8 mouse cellular contexts compared by ENCODE assay signal in the genomic region with DNA sequence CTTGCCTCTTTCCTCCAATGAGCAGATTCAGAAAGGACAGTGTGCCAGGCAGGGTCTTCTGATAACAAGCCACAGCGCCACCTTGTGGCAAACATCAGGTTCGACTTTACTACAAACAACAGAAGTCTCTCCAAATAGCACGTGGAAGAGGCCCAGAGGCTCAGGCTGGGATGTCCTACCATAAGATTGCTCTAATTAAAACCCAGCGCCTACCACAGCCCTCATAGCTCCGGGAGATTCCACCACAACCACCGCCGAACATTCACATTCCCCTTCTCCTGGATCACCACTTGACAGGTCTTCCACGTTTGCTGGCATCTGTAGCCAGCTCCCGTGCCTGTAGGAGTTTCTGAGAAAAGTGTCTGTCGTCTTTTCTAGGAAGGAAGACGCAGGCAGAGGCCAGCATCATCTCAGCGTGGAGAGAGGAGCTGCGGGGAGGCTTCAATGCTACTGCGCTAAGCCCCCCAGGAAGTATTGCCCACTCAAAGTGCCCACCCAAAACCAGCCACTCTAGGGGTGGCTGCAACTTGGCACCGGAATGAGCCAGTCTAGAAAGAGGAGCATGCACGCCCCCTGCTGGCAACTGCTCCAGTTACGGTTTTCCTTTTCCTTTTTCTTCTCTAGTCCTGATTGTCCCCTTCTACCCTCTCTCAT. TPM values are rescaled to one million over a fixed set of nuclear protein-coding genes. Genes with fewer than 3 reads are reported as not detected.
DNase-seq lines count a peak whose midpoint lies in the region; ATAC-seq and TF ChIP-seq lines count a peak whose summit lies in the region.

No protein-coding gene starts in this region.

- H3K4me3 ChIP-seq in bone marrow, adult 2 months (replicated peaks; ENCODE audit: control insufficient read depth, low read depth, low read length): no peak overlapping the region
- peak overlapping the region; percentile 29 for H3K4me3 ChIP-seq in embryonic facial prominence, embryonic 14.5 days (ENCODE audit: low read depth, low read length)
- H3K4me3 ChIP-seq in heart, embryonic 14.5 days (ENCODE audit: control insufficient read depth in 1 of 2, insufficient read depth in 1 of 2, low read depth in 1 of 2, low read length in 2 of 2): peak overlapping the region; percentile 21 to 25
- H3K4me3 ChIP-seq in kidney, postnatal 0 days (replicated peaks; ENCODE audit: low read depth, low read length): no peak overlapping the region
- H3K4me3 ChIP-seq in liver, postnatal 0 days (ENCODE audit: low read depth, low read length): peak overlapping the region; percentile 24; the same call in 1 of the 2 replicates
- H3K4me3 ChIP-seq in neural tube, embryonic 13.5 days: peak overlapping the region; percentile 7; the same call in 1 of the 2 replicates

- H3K4me1 ChIP-seq in bone marrow, adult 2 months (ENCODE audit: control insufficient read depth, insufficient read depth, low read length): peaks cover 2% of the 10 kb centered on the region; the same call in 1 of the 2 replicates
- peaks cover 8% of the 10 kb centered on the region for H3K4me1 ChIP-seq in embryonic facial prominence, embryonic 14.5 days (ENCODE audit: control insufficient read depth, insufficient read depth, low read length)
- H3K4me1 ChIP-seq in heart, embryonic 14.5 days (ENCODE audit: control insufficient read depth in 2 of 2, insufficient read depth in 2 of 2, low read length in 2 of 2): peaks cover 10 to 14% of the 10 kb centered on the region in 2 experiments; a peak in 3 of 4 replicates
- 0 out of 2 replicates have a peak, but pooled peaks cover 9% of the 10 kb centered on the region for H3K4me1 ChIP-seq in kidney, postnatal 0 days (replicated peaks; ENCODE audit: insufficient read depth, low read length)
- peaks cover 36% of the 10 kb centered on the region for H3K4me1 ChIP-seq in liver, postnatal 0 days (ENCODE audit: insufficient read depth)
- H3K4me1 ChIP-seq in neural tube, embryonic 13.5 days (replicated peaks): peaks cover 39% of the 10 kb centered on the region

- ATAC-seq in CD4-positive, CD25-positive, alpha-beta regulatory T cell, adult 4 months: peak; percentile 73
- ATAC-seq in embryonic facial prominence, embryonic 14.5 days (ENCODE audit: low read depth): peak; percentile 64
- peak; percentile 5; the same call in 1 of the 2 replicates for ATAC-seq in heart, embryonic 14.5 days (ENCODE audit: insufficient number of reproducible peaks, insufficient read depth, low FRiP score, low read depth)
- 0 out of 2 replicates have a peak, but pooled peaks have one; percentile 27 for ATAC-seq in kidney, postnatal 0 days (replicated peaks; ENCODE audit: low FRiP score, low read depth)
- peak; percentile 37 for ATAC-seq in liver, postnatal 0 days
- 0 out of 2 replicates have a peak, but pooled peaks have one; percentile 17 for ATAC-seq in neural tube, embryonic 13.5 days (ENCODE audit: low read depth)

- no peak for TF ChIP-seq POLR2A in bone marrow, adult 2 months (IDR thresholded peaks at IDR 0.05; ENCODE audit: borderline replicate concordance, control insufficient read depth, low read depth, low read length)

- no peak for TF ChIP-seq EP300 in liver, postnatal 0 days (IDR thresholded peaks at IDR 0.05; ENCODE audit: low read depth)

- peak; percentile 85 for TF ChIP-seq CTCF in bone marrow, adult 2 months (IDR thresholded peaks at IDR 0.05; ENCODE audit: control insufficient read depth, insufficient read depth, low read length)
- TF ChIP-seq CTCF in kidney, postnatal 0 days (IDR thresholded peaks at IDR 0.05; ENCODE audit: low read depth): peak; percentile 82
- TF ChIP-seq CTCF in liver, postnatal 0 days (IDR thresholded peaks at IDR 0.05; ENCODE audit: low read depth): peak; percentile 88

- H3K27ac ChIP-seq in bone marrow, adult 2 months (ENCODE audit: control insufficient read depth, insufficient read depth, low read depth, low read length, poor library complexity): no peak overlapping the region
- H3K27ac ChIP-seq in embryonic facial prominence, embryonic 14.5 days (replicated peaks; ENCODE audit: low read depth, low read length): peak overlapping the region; percentile 55; the same call in 1 of the 2 replicates
- peak overlapping the region in 1 of 2 experiments; percentile 25; a peak in 1 of 4 replicates for H3K27ac ChIP-seq in heart, embryonic 14.5 days (replicated peaks in 1 of 2; ENCODE audit: control insufficient read depth in 1 of 2, insufficient read depth in 1 of 2, low read depth in 2 of 2, low read length in 2 of 2)
- H3K27ac ChIP-seq in kidney, postnatal 0 days: no peak overlapping the region
- H3K27ac ChIP-seq in liver, postnatal 0 days (ENCODE audit: low read depth): peak overlapping the region; percentile 7; the same call in 1 of the 2 replicates
- no peak overlapping the region for H3K27ac ChIP-seq in neural tube, embryonic 13.5 days (replicated peaks)

- no peaks in the 10 kb centered on the region for H3K9me3 ChIP-seq in embryonic facial prominence, embryonic 14.5 days (ENCODE audit: control insufficient read depth, low read length)
- H3K9me3 ChIP-seq in heart, embryonic 14.5 days (ENCODE audit: control insufficient read depth, low read length): no peaks in the 10 kb centered on the region
- no peaks in the 10 kb centered on the region for H3K9me3 ChIP-seq in kidney, postnatal 0 days (replicated peaks; ENCODE audit: low read length)
- no peaks in the 10 kb centered on the region for H3K9me3 ChIP-seq in liver, postnatal 0 days (ENCODE audit: low read length)
- H3K9me3 ChIP-seq in neural tube, embryonic 13.5 days: no peaks in the 10 kb centered on the region

- peak overlapping the region; percentile 46; the same call in 1 of the 2 replicates for H3K9ac ChIP-seq in embryonic facial prominence, embryonic 14.5 days (ENCODE audit: low read depth, low read length)
- 0 out of 2 replicates have a peak overlapping the region, but pooled peaks have one; percentile 22 for H3K9ac ChIP-seq in heart, embryonic 14.5 days (ENCODE audit: low read length)
- peak overlapping the region; percentile 4; the same call in 1 of the 2 replicates for H3K9ac ChIP-seq in kidney, postnatal 0 days (ENCODE audit: low read depth, low read length)
- H3K9ac ChIP-seq in liver, postnatal 0 days (replicated peaks): peak overlapping the region; percentile 47; the same call in 1 of the 2 replicates
- 0 out of 2 replicates have a peak overlapping the region, but pooled peaks have one; percentile 14 for H3K9ac ChIP-seq in neural tube, embryonic 13.5 days

- H3K27me3 ChIP-seq in embryonic facial prominence, embryonic 14.5 days (replicated peaks; ENCODE audit: control insufficient read depth, insufficient read depth, low read length): no peaks in the 10 kb centered on the region
- H3K27me3 ChIP-seq in heart, embryonic 14.5 days (ENCODE audit: control insufficient read depth, insufficient read depth, low read length): no peaks in the 10 kb centered on the region
- no peaks in the 10 kb centered on the region for H3K27me3 ChIP-seq in kidney, postnatal 0 days (ENCODE audit: insufficient read depth, low read length)
- no peaks in the 10 kb centered on the region for H3K27me3 ChIP-seq in liver, postnatal 0 days (ENCODE audit: insufficient read depth, low read length)
- H3K27me3 ChIP-seq in neural tube, embryonic 13.5 days: peaks cover 13% of the 10 kb centered on the region; the same call in 1 of the 2 replicates

- H3K36me3 ChIP-seq in embryonic facial prominence, embryonic 14.5 days (ENCODE audit: control insufficient read depth, insufficient read depth, low read length): no peaks in the 10 kb centered on the region
- H3K36me3 ChIP-seq in heart, embryonic 14.5 days (ENCODE audit: control insufficient read depth, insufficient read depth, low read length): no peaks in the 10 kb centered on the region
- H3K36me3 ChIP-seq in kidney, postnatal 0 days (ENCODE audit: insufficient read depth, low read length): no peaks in the 10 kb centered on the region
- H3K36me3 ChIP-seq in liver, postnatal 0 days (replicated peaks; ENCODE audit: insufficient read depth, low read length): no peaks in the 10 kb centered on the region
- H3K36me3 ChIP-seq in neural tube, embryonic 13.5 days: no peaks in the 10 kb centered on the region

- WGBS in bone marrow, adult 2 months: 2% methylated on average over 17 of the region's 17 CpGs
- 6% methylated on average over 17 of the region's 17 CpGs for WGBS in embryonic facial prominence, embryonic 14.5 days
- WGBS in heart, embryonic 14.5 days: 5% methylated on average over 17 of the region's 17 CpGs
- WGBS in kidney, postnatal 0 days: 10% methylated on average over 17 of the region's 17 CpGs
- 5% methylated on average over 17 of the region's 17 CpGs for WGBS in liver, postnatal 0 days (ENCODE audit: insufficient replicate concordance)
- WGBS in neural tube, embryonic 13.5 days: 11% methylated on average over 17 of the region's 17 CpGs

- peak overlapping the region; percentile 56 for H3K4me2 ChIP-seq in embryonic facial prominence, embryonic 14.5 days (ENCODE audit: low read depth, low read length)
- H3K4me2 ChIP-seq in heart, embryonic 14.5 days (ENCODE audit: low read length): peak overlapping the region; percentile 64
- peak overlapping the region; percentile 42 for H3K4me2 ChIP-seq in kidney, postnatal 0 days (ENCODE audit: low read length)
- H3K4me2 ChIP-seq in liver, postnatal 0 days (ENCODE audit: low read depth, low read length): peak overlapping the region; percentile 63
- peak overlapping the region; percentile 45 for H3K4me2 ChIP-seq in neural tube, embryonic 13.5 days

- peak; percentile 91 for DNase-seq in embryonic facial prominence, embryonic 14.5 days (ENCODE audit: low spot score)
- peak; percentile 95 for DNase-seq in kidney, postnatal 0 days (ENCODE audit: low spot score)
- DNase-seq in liver, postnatal 0 days: peak; percentile 85
- DNase-seq in telencephalon, adult 2 months (ENCODE audit: low read depth, low spot score): peak; percentile 66

RNA-seq across cellular contexts. Expression of a gene that starts 4.8 kb away (rescaled TPM):
- polyA plus RNA-seq in CD4-positive, CD25-positive, alpha-beta regulatory T cell, adult 4 months (2017; shearing (Covaris generic)): 10 to 100 TPM; 19.0 to 20.4 TPM
- polyA plus RNA-seq in bone marrow, adult 2 months (2011; ENCODE audit: insufficient read depth, insufficient read length, low replicate concordance, missing spikeins): 15.8 and 45.0 TPM in 2 replicates
- polyA plus RNA-seq in embryonic facial prominence, embryonic 14.5 days (2014; fragmentation: Nextera tagmentation; extraction: Ambion mirVana): 18.7 and 19.4 TPM in 2 replicates
- polyA plus RNA-seq in heart, embryonic 14.5 days (2014; fragmentation: Nextera tagmentation; extraction: Ambion mirVana): 41.0 and 47.1 TPM in 2 replicates
- polyA plus RNA-seq in kidney, postnatal 0 days (2015; fragmentation: Nextera tagmentation; extraction: Ambion mirVana): 36.7 and 43.6 TPM in 2 replicates
- polyA plus RNA-seq in liver, postnatal 0 days (2015; fragmentation: Nextera tagmentation; extraction: Ambion mirVana): 14.2 TPM in 2 replicates
- 25.7 and 29.4 TPM in 2 replicates for polyA plus RNA-seq in neural tube, embryonic 13.5 days (2015; fragmentation: Nextera tagmentation; extraction: Ambion mirVana)

RNA-seq across cellular contexts. Expression of a gene that starts 28.5 kb away (rescaled TPM):
- polyA plus RNA-seq in CD4-positive, CD25-positive, alpha-beta regulatory T cell, adult 4 months (2017; shearing (Covaris generic)): 100 to 1,000 TPM; 239 to 241 TPM
- polyA plus RNA-seq in bone marrow, adult 2 months (2011; ENCODE audit: insufficient read depth, insufficient read length, low replicate concordance, missing spikeins): 84.6 and 85.2 TPM in 2 replicates
- polyA plus RNA-seq in embryonic facial prominence, embryonic 14.5 days (2014; fragmentation: Nextera tagmentation; extraction: Ambion mirVana): 251 and 260 TPM in 2 replicates
- 533 and 556 TPM in 2 replicates for polyA plus RNA-seq in heart, embryonic 14.5 days (2014; fragmentation: Nextera tagmentation; extraction: Ambion mirVana)
- polyA plus RNA-seq in kidney, postnatal 0 days (2015; fragmentation: Nextera tagmentation; extraction: Ambion mirVana): 355 and 383 TPM in 2 replicates
- polyA plus RNA-seq in liver, postnatal 0 days (2015; fragmentation: Nextera tagmentation; extraction: Ambion mirVana): 128 and 129 TPM in 2 replicates
- 276 and 284 TPM in 2 replicates for polyA plus RNA-seq in neural tube, embryonic 13.5 days (2015; fragmentation: Nextera tagmentation; extraction: Ambion mirVana)

Comparison
In these comparisons a context has a peak if more than half of its experiments do, and no peak if none do; other contexts are left out.
1. ATAC-seq: peak in every context shown above with its lines; median percentile 73 in CD4-positive, CD25-positive, alpha-beta regulatory T cell, adult 4 months; 64 in embryonic facial prominence, embryonic 14.5 days; 37 in liver, postnatal 0 days; 27 in kidney, postnatal 0 days; 17 in neural tube, embryonic 13.5 days; 5 in heart, embryonic 14.5 days.
2. H3K27ac ChIP-seq: peak in embryonic facial prominence, embryonic 14.5 days (single experiment) and liver, postnatal 0 days (single experiment); none in bone marrow, adult 2 months (single experiment), kidney, postnatal 0 days (single experiment) and neural tube, embryonic 13.5 days (single experiment).
3. H3K4me3 ChIP-seq: peak in embryonic facial prominence, embryonic 14.5 days (single experiment), heart, embryonic 14.5 days (2 of 2), liver, postnatal 0 days (single experiment) and neural tube, embryonic 13.5 days (single experiment); none in bone marrow, adult 2 months (single experiment) and kidney, postnatal 0 days (single experiment).
4. Peak in every context shown above with its lines, with median percentiles within 50 percentile points of each other: CTCF ChIP-seq, DNase-seq, H3K4me2 ChIP-seq and H3K9ac ChIP-seq.